Mouse (Mus musculus) spleen, adult 2 months (tissue): ENCODE measurements at regions not wholly inside any gene's neighbourhood (a gene's known extent, or its start where the extent isn't known, plus 50 kb on each side); places are given as distances from the start of the nearest gene placed in this dataset.

Experiments used
- DNase-seq, 2 experiments: peaks; one replicate each; pipeline versions ENCODE4 v3.0.0 to v3.0.0-alpha.2; 2012 to 2021; ENCODE audit warnings: low spot score in 2 of 2, low read depth in 1 of 2
- H3K27ac ChIP-seq: fragments of 200-500 bp; 2 replicates; pipeline ENCODE4 v1.5.1; 2012; ENCODE audit warnings: low read length, inconsistent platforms; ENCODE audit not compliant: insufficient read depth
- H3K27me3 ChIP-seq: fragments of 200-500 bp; 2 replicates; pipeline ENCODE4 v1.6.1; 2012; ENCODE audit warnings: mild to moderate bottlenecking, moderate library complexity, low read length, inconsistent platforms; ENCODE audit not compliant: control insufficient read depth, insufficient read depth
- H3K36me3 ChIP-seq: fragments of 200-500 bp; 2 replicates; pipeline ENCODE4 v1.6.1; 2012; ENCODE audit warnings: mild to moderate bottlenecking, low read length, inconsistent platforms; ENCODE audit not compliant: control insufficient read depth, insufficient read depth
- H3K4me1 ChIP-seq: fragments of 200-500 bp; 2 replicates; pipeline ENCODE4 v1.6.1; 2011; ENCODE audit warnings: inconsistent platforms; ENCODE audit not compliant: control insufficient read depth, insufficient read depth, insufficient read length
- H3K4me3 ChIP-seq: fragments of 200-500 bp; 2 replicates; pipeline ENCODE4 v1.5.1; 2011; ENCODE audit warnings: mild to moderate bottlenecking, inconsistent platforms; ENCODE audit not compliant: insufficient read depth, insufficient read length; ENCODE audit errors: extremely low read depth
- CTCF ChIP-seq: fragments of 200-500 bp; IDR thresholded peaks from 2 replicates; pipeline ENCODE4 v1.5.1; 2011; ENCODE audit warnings: mild to moderate bottlenecking, inconsistent platforms; ENCODE audit not compliant: insufficient read depth, insufficient read length, insufficient replicate concordance; ENCODE audit errors: extremely low read depth
- POLR2A ChIP-seq: fragments of 200-500 bp; IDR thresholded peaks from 2 replicates; pipeline ENCODE4 v1.6.1; 2011; ENCODE audit warnings: low read depth, low read length, inconsistent platforms
- WGBS: fragments of 180-500 bp; shearing (Covaris S2); methylation state at CpG from one replicate; pipeline ENCODE4 v1.1.7; 2018; 5-methylcytosine and 5-hydroxymethylcytosine counted together

GRCm38 (mm10) chr1:136704139-136704538, 79.4 kb downstream of the Zfp281 start:
- no peak overlapping the region for H3K27ac ChIP-seq
- H3K4me3 ChIP-seq = no peak overlapping the region
- no peaks in the 10 kb centered on the region for H3K4me1 ChIP-seq
- no peaks in the 10 kb centered on the region for H3K27me3 ChIP-seq
- TF ChIP-seq CTCF (no peak), POLR2A (no peak)
- DNase-seq = no peak
- no peaks in the 10 kb centered on the region for H3K36me3 ChIP-seq
- 93% methylated on average over 5 of the region's 5 CpGs for WGBS

- H3K27ac ChIP-seq = no peak overlapping the region
- WGBS = 80% methylated on average over 8 of the region's 8 CpGs
Measured at GRCm38 (mm10) chr1:136706509-136706908, 81.8 kb downstream of the Zfp281 start.

GRCm38 (mm10) chr1:136707394-136707793, 82.7 kb downstream of the Zfp281 start:
- 87% methylated on average over 8 of the region's 8 CpGs for WGBS
- peak in 1 of 2 experiments; percentile 28 for DNase-seq
- no peak overlapping the region for H3K27ac ChIP-seq
- TF ChIP-seq POLR2A (no peak), CTCF (no peak)
- H3K4me1 ChIP-seq = no peaks in the 10 kb centered on the region
- H3K27me3 ChIP-seq = no peaks in the 10 kb centered on the region
- no peak overlapping the region for H3K4me3 ChIP-seq
- no peaks in the 10 kb centered on the region for H3K36me3 ChIP-seq

More at GRCm38 (mm10) chr1:136706509-136706908, 81.8 kb downstream of the Zfp281 start:
- Histone ChIP-seq H3K27me3 (no peaks in the 10 kb centered on the region), H3K4me1 (no peaks in the 10 kb centered on the region), H3K36me3 (no peaks in the 10 kb centered on the region), H3K4me3 (no peak overlapping the region)
- TF ChIP-seq POLR2A = no peak
- TF ChIP-seq CTCF = no peak
- no peak for DNase-seq

- H3K4me3 ChIP-seq = no peak overlapping the region
- H3K4me1 ChIP-seq = no peaks in the 10 kb centered on the region
- no peak for TF ChIP-seq POLR2A
- no peak for TF ChIP-seq CTCF
- no peak overlapping the region for H3K27ac ChIP-seq
- WGBS = 95% methylated on average over 12 of the region's 12 CpGs
- DNase-seq = no peak
- H3K36me3 ChIP-seq = no peaks in the 10 kb centered on the region
- no peaks in the 10 kb centered on the region for H3K27me3 ChIP-seq
Measured at GRCm38 (mm10) chr1:136707866-136708265, 83.2 kb downstream of the Zfp281 start.

GRCm38 (mm10) chr1:136710196-136710595, 85.5 kb downstream of the Zfp281 start:
- no peak overlapping the region for H3K4me3 ChIP-seq
- DNase-seq = no peak
- no peaks in the 10 kb centered on the region for H3K27me3 ChIP-seq
- H3K4me1 ChIP-seq = no peaks in the 10 kb centered on the region
- TF ChIP-seq POLR2A (no peak), CTCF (no peak)
- no peaks in the 10 kb centered on the region for H3K36me3 ChIP-seq
- no peak overlapping the region for H3K27ac ChIP-seq
- WGBS = 80% methylated on average over 4 of the region's 4 CpGs

- Histone ChIP-seq H3K4me1 (no peaks in the 10 kb centered on the region), H3K27me3 (no peaks in the 10 kb centered on the region), H3K4me3 (no peak overlapping the region), H3K36me3 (no peaks in the 10 kb centered on the region), H3K27ac (no peak overlapping the region)
- DNase-seq = no peak
- no peak for TF ChIP-seq POLR2A
- no peak for TF ChIP-seq CTCF
- WGBS = 89% methylated on average over 7 of the region's 7 CpGs
Measured at GRCm38 (mm10) chr1:136711243-136711642, 86.5 kb downstream of the Zfp281 start.

GRCm38 (mm10) chr1:136714077-136714476, 89.4 kb downstream of the Zfp281 start:
- DNase-seq = no peak
- Histone ChIP-seq H3K4me3 (no peak overlapping the region), H3K36me3 (no peaks in the 10 kb centered on the region), H3K27me3 (no peaks in the 10 kb centered on the region), H3K4me1 (no peaks in the 10 kb centered on the region; the same call in 1 of the 2 replicates), H3K27ac (no peak overlapping the region)
- WGBS = 92% methylated on average over 4 of the region's 4 CpGs
- no peak for TF ChIP-seq CTCF
- TF ChIP-seq POLR2A = no peak
